Mouse (Mus musculus) spleen, adult 2 months (tissue): ENCODE results near the gene Ccdc194. TPM values are rescaled to one million over a fixed set of nuclear protein-coding genes. Genes with fewer than 3 reads are reported as not detected.

Experiments used
- DNase-seq, 2 experiments: peaks; one replicate each; pipeline versions ENCODE4 v3.0.0 to v3.0.0-alpha.2; 2012 to 2021; ENCODE audit warnings: low spot score in 2 of 2, low read depth in 1 of 2
- H3K27ac ChIP-seq: fragments of 200-500 bp; 2 replicates; pipeline ENCODE4 v1.5.1; 2012; ENCODE audit warnings: low read length, inconsistent platforms; ENCODE audit not compliant: insufficient read depth
- H3K27me3 ChIP-seq: fragments of 200-500 bp; 2 replicates; pipeline ENCODE4 v1.6.1; 2012; ENCODE audit warnings: mild to moderate bottlenecking, moderate library complexity, low read length, inconsistent platforms; ENCODE audit not compliant: control insufficient read depth, insufficient read depth
- H3K36me3 ChIP-seq: fragments of 200-500 bp; 2 replicates; pipeline ENCODE4 v1.6.1; 2012; ENCODE audit warnings: mild to moderate bottlenecking, low read length, inconsistent platforms; ENCODE audit not compliant: control insufficient read depth, insufficient read depth
- H3K4me1 ChIP-seq: fragments of 200-500 bp; 2 replicates; pipeline ENCODE4 v1.6.1; 2011; ENCODE audit warnings: inconsistent platforms; ENCODE audit not compliant: control insufficient read depth, insufficient read depth, insufficient read length
- H3K4me3 ChIP-seq: fragments of 200-500 bp; 2 replicates; pipeline ENCODE4 v1.5.1; 2011; ENCODE audit warnings: mild to moderate bottlenecking, inconsistent platforms; ENCODE audit not compliant: insufficient read depth, insufficient read length; ENCODE audit errors: extremely low read depth
- CTCF ChIP-seq: fragments of 200-500 bp; IDR thresholded peaks from 2 replicates; pipeline ENCODE4 v1.5.1; 2011; ENCODE audit warnings: mild to moderate bottlenecking, inconsistent platforms; ENCODE audit not compliant: insufficient read depth, insufficient read length, insufficient replicate concordance; ENCODE audit errors: extremely low read depth
- POLR2A ChIP-seq: fragments of 200-500 bp; IDR thresholded peaks from 2 replicates; pipeline ENCODE4 v1.6.1; 2011; ENCODE audit warnings: low read depth, low read length, inconsistent platforms
- WGBS: fragments of 180-500 bp; shearing (Covaris S2); methylation state at CpG from one replicate; pipeline ENCODE4 v1.1.7; 2018; 5-methylcytosine and 5-hydroxymethylcytosine counted together
- polyA plus RNA-seq: library from polyadenylated mRNA; depleted of rRNA; stranded (reverse); fragments of >200 nt; gene quantifications from 2 replicates; pipeline ENCODE4 v1.2.3, GENCODE M21; 2012; rRNA removed

Gene Ccdc194
- polyA plus RNA-seq, 1 experiment = 0.08 TPM

DNA sequence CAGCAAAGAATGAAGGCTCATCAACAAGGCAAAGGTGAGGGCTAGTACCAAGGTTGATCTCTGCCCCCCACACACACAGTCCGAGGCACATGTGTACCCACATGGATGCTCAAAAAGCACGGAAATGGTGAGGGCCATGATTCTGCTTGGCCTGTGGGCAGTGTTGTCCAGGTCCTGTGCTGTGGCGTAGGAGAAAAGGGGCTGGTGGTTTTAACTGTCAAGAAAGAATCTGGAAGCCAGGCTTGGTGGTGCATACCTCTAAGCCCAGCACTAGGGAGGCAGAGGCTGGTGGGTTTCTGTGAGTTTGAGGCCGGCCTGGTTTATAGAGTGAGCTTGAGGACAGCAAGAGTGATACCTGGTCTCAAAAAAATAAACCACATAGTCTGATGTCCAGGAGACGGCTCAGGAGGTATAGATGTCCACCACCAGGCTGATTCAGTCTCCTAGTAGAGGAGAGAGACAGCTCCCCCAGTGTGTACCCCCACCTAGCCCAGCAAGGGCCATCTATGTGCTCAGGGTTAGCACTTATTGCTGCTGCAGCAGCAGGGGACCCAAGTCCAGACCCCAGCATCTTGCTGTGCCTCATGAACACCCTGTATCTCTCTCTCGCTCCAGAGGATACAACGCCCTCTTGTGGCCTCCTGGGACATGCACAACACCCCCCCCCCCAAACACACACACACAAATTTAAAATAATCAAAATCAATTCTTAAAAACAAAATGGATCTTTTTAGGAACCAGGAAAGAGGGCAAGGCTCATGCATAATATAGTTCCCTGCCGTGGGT is 52.7 kb downstream of the Ccdc194 start:
- no peak for TF ChIP-seq POLR2A
- no peak for TF ChIP-seq CTCF
- Histone ChIP-seq H3K27me3 (no peaks in the 10 kb centered on the region), H3K36me3 (peaks cover 17% of the 10 kb centered on the region), H3K4me3 (no peak overlapping the region), H3K4me1 (peaks cover 13% of the 10 kb centered on the region), H3K27ac (no peak overlapping the region)
- DNase-seq = no peak
- 94% methylated on average over 8 of the region's 8 CpGs for WGBS

DNA sequence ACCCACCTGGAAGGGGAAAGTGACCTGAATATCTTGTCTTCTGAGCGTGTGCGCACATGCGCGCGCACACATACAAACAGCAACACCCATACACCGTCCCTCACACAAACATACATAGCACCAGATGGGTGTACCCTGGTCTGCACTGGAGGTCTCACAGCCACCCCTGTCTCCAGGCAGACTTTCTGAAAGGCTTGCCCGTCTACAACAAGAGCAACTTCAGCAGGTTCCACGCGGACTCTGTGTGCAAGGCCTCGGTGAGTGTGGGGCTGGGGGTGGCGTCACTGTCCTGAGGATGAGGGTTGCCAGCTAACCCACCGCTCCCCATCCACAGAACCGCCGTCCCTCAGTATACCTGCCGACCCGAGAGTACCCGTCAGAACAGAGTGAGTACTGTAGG is 53.6 kb downstream of the Ccdc194 start:
- 98% methylated on average over 17 of the region's 17 CpGs for WGBS
- Histone ChIP-seq H3K36me3 (peaks cover 17% of the 10 kb centered on the region), H3K27ac (no peak overlapping the region), H3K27me3 (no peaks in the 10 kb centered on the region), H3K4me3 (no peak overlapping the region), H3K4me1 (peaks cover 13% of the 10 kb centered on the region)
- no peak for TF ChIP-seq CTCF
- no peak for DNase-seq

DNA sequence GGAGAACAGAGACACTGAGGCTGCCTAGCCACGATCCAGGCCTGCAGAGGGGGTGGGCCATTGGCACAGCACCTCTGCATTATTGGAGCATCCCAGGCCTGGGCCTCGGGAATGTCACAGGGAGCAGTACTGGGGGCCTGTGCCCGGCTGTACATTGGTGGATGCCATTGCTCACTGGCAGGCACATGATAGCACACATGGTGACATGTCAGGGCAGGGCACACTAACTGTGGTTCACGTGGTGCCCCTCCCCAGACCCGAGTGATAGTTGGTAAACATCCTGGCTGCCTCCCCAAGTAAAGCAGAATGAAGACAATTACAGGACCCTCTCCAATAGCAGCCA is 54.6 kb downstream of the Ccdc194 start:
- peaks cover 17% of the 10 kb centered on the region for H3K36me3 ChIP-seq
- TF ChIP-seq POLR2A (no peak), CTCF (no peak)
- 74% methylated on average over 5 of the region's 5 CpGs for WGBS
- peaks cover 10% of the 10 kb centered on the region; the same call in 1 of the 2 replicates for H3K4me1 ChIP-seq
- H3K27ac ChIP-seq = no peak overlapping the region
- no peak overlapping the region for H3K4me3 ChIP-seq
- H3K27me3 ChIP-seq = no peaks in the 10 kb centered on the region
- no peak for DNase-seq

DNA sequence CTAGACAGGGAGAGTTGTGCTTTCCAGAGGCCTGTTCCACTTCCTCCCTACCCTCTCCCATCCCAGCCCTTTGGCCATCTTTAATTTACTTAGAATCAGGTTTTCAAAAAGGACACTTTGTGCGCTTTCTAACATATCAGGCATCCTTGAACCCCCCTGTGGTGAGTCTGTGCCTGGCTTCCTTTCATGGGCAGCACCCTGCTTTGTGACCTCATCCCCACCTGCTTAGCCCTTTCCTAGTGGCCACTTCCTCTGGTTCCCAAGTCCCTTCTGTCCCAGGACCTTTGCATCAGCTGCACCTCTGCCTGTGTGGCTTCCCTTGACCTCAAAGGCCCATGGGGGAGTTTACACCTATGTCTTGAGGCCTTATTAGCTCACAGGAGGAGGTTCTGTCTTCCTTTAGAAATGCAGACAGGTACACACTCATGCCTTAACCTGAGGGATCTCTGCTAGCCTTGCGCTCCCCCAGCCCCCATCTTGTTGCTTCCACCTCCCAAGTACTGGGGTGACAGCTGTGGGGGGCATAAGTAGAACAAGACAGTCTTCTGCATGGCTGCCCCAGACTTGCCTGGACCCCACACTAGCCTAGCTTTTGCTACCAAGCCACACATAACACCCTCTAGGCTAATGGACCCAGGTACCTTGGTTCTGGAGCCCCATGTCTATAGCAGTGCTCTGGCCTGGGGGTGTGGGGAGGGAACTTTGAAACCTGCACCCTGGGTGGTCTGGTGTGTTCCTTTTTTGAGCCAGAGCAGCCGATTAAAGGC is 55.2 kb downstream of the Ccdc194 start:
- DNase-seq = no peak
- 90% methylated on average over 3 of the region's 3 CpGs for WGBS
- Histone ChIP-seq H3K36me3 (peaks cover 17% of the 10 kb centered on the region), H3K4me3 (peak overlapping the region; percentile 62; the same call in 1 of the 2 replicates), H3K27me3 (no peaks in the 10 kb centered on the region), H3K27ac (no peak overlapping the region), H3K4me1 (peaks cover 12% of the 10 kb centered on the region)
- no peak for TF ChIP-seq CTCF
- no peak for TF ChIP-seq POLR2A

Other genes starting within 250 kb of the Ccdc194 start
- gene Use1, start 158.9 kb downstream of the Ccdc194 start, polyA plus RNA-seq = 104 and 113 TPM in 2 replicates
- gene Ocel1, start 154.4 kb downstream of the Ccdc194 start, polyA plus RNA-seq = 16.8 and 20.6 TPM in 2 replicates
- 59.4 and 88.0 TPM in 2 replicates for gene Nr2f6, start 143.8 kb downstream of the Ccdc194 start, polyA plus RNA-seq
- 14.7 and 18.4 TPM in 2 replicates for gene Ushbp1, start 129.9 kb downstream of the Ccdc194 start, polyA plus RNA-seq
- 104 and 128 TPM in 2 replicates for gene Babam1, start 128.8 kb downstream of the Ccdc194 start, polyA plus RNA-seq
- gene Ankle1, start 119.7 kb downstream of the Ccdc194 start, polyA plus RNA-seq = 15.0 and 19.4 TPM in 2 replicates
- 55.1 and 75.0 TPM in 2 replicates for gene Abhd8, start 62.1 kb downstream of the Ccdc194 start, polyA plus RNA-seq
- gene Mrpl34, start 60.8 kb downstream of the Ccdc194 start, polyA plus RNA-seq = 46.4 and 69.8 TPM in 2 replicates
- gene Dda1, start 56.5 kb downstream of the Ccdc194 start, polyA plus RNA-seq = 67.8 and 83.4 TPM in 2 replicates
- 15.1 and 20.2 TPM in 2 replicates for gene Ano8, start 39.7 kb downstream of the Ccdc194 start, polyA plus RNA-seq
- 26.3 and 33.3 TPM in 2 replicates for gene Gtpbp3, start 37.6 kb downstream of the Ccdc194 start, polyA plus RNA-seq
- gene Plvap, start 14.0 kb downstream of the Ccdc194 start, polyA plus RNA-seq = 383 and 496 TPM in 2 replicates
- 371 and 457 TPM in 2 replicates for gene Bst2, start 11.7 kb upstream of the Ccdc194 start, polyA plus RNA-seq
- 89.9 and 119 TPM in 2 replicates for gene Mvb12a, start 17.2 kb upstream of the Ccdc194 start, polyA plus RNA-seq
- gene Tmem221, start 33.2 kb upstream of the Ccdc194 start, polyA plus RNA-seq = 8.5 and 8.9 TPM in 2 replicates
- not detected in 2 replicates for gene Nxnl1, start 40.9 kb upstream of the Ccdc194 start, polyA plus RNA-seq
- 38.2 and 47.0 TPM in 2 replicates for gene Slc27a1, start 43.2 kb upstream of the Ccdc194 start, polyA plus RNA-seq
- gene Pgls, start 66.5 kb upstream of the Ccdc194 start, polyA plus RNA-seq = 171 and 224 TPM in 2 replicates
- gene Fam129c, start 71.9 kb upstream of the Ccdc194 start, polyA plus RNA-seq = 115 and 173 TPM in 2 replicates
- 159 and 216 TPM in 2 replicates for gene Colgalt1, start 85.3 kb upstream of the Ccdc194 start, polyA plus RNA-seq
- 0.47 and 0.54 TPM in 2 replicates for gene Unc13a, start 146.0 kb upstream of the Ccdc194 start, polyA plus RNA-seq
- gene Jak3, start 150.6 kb upstream of the Ccdc194 start, polyA plus RNA-seq = 62.6 and 81.5 TPM in 2 replicates
- 52.4 and 70.9 TPM in 2 replicates for gene Insl3, start 163.5 kb upstream of the Ccdc194 start, polyA plus RNA-seq
- 5.2 and 5.6 TPM in 2 replicates for gene B3gnt3, start 176.1 kb upstream of the Ccdc194 start, polyA plus RNA-seq
- 247 and 301 TPM in 2 replicates for gene Fcho1, start 200.0 kb upstream of the Ccdc194 start, polyA plus RNA-seq